Mouse (Mus musculus) activated CD4-positive, CD25-positive, alpha-beta regulatory T cell, adult 4 months (primary cell): Measurements from ENCODE around the gene Gadd45gip1. TPM values are rescaled to one million over a fixed set of nuclear protein-coding genes. Genes with fewer than 3 reads are reported as not detected.
"Not testable (repeated sequence)": the region's sequence is repeated elsewhere in the genome, so short reads cannot be mapped to it uniquely, and the experiment has no call there.

Experiments used
- ATAC-seq: one replicate; pipeline ENCODE4 v1.8.0; 2017
- polyA plus RNA-seq, 2 experiments: library from polyadenylated mRNA; unstranded; fragments of 100-300 nt; shearing (Covaris generic); gene quantifications; one replicate each; pipeline ENCODE4 v1.2.1; 2017

Gadd45gip1 gene
- polyA plus RNA-seq, 2 experiments from 2014 or later = 18.5 to 21.5 TPM

GRCm38 (mm10) chr8:84797256-84797797, 34.0 kb upstream of the Gadd45gip1 start:
- ATAC-seq = no peak

- no peak for ATAC-seq
Measured at GRCm38 (mm10) chr8:84797971-84798370, 33.4 kb upstream of the Gadd45gip1 start.

GRCm38 (mm10) chr8:84798446-84799135, 32.7 kb upstream of the Gadd45gip1 start:
- no peak for ATAC-seq

- ATAC-seq = no peak
Measured at GRCm38 (mm10) chr8:84799136-84799931, 32.0 kb upstream of the Gadd45gip1 start.

GRCm38 (mm10) chr8:84799999-84800831, 31.1 kb upstream of the Gadd45gip1 start, which contains the start of gene Nfix:
TSS of gene Nfix (minus strand) at chr8:84800344.
- ATAC-seq = peak; percentile 14

GRCm38 (mm10) chr8:84806031-84806430, 25.3 kb upstream of the Gadd45gip1 start:
- ATAC-seq = no peak

GRCm38 (mm10) chr8:84809109-84809940, 22.0 kb upstream of the Gadd45gip1 start:
- ATAC-seq = no peak

- ATAC-seq = no peak
Measured at GRCm38 (mm10) chr8:84809941-84810280, 21.4 kb upstream of the Gadd45gip1 start.

GRCm38 (mm10) chr8:84810896-84811295, 20.4 kb upstream of the Gadd45gip1 start:
- peak; percentile 61 for ATAC-seq

- no peak for ATAC-seq
Measured at GRCm38 (mm10) chr8:84811303-84811702, 20.0 kb upstream of the Gadd45gip1 start.

GRCm38 (mm10) chr8:84813059-84813458, 18.3 kb upstream of the Gadd45gip1 start:
- ATAC-seq = peak; percentile 72

- ATAC-seq = no peak
Measured at GRCm38 (mm10) chr8:84813830-84814229, 17.5 kb upstream of the Gadd45gip1 start.

- ATAC-seq = no peak
Measured at GRCm38 (mm10) chr8:84814240-84814554, 17.1 kb upstream of the Gadd45gip1 start.

GRCm38 (mm10) chr8:84814555-84815441, 16.5 kb upstream of the Gadd45gip1 start:
- no peak for ATAC-seq

GRCm38 (mm10) chr8:84815547-84815946, 15.8 kb upstream of the Gadd45gip1 start:
- ATAC-seq = peak; percentile 55

- ATAC-seq = no peak
Measured at GRCm38 (mm10) chr8:84816117-84816516, 15.2 kb upstream of the Gadd45gip1 start.

GRCm38 (mm10) chr8:84822723-84823122, 8.6 kb upstream of the Gadd45gip1 start, which contains the start of gene Dand5:
TSS of gene Dand5 (minus strand) at chr8:84822823.
- no peak for ATAC-seq

GRCm38 (mm10) chr8:84823653-84824052, 7.7 kb upstream of the Gadd45gip1 start:
- peak; percentile 63 for ATAC-seq

- ATAC-seq = peak; percentile 88
Measured at GRCm38 (mm10) chr8:84825636-84826035, 5.7 kb upstream of the Gadd45gip1 start.

GRCm38 (mm10) chr8:84826518-84826917, 4.8 kb upstream of the Gadd45gip1 start:
- not testable (repeated sequence) for ATAC-seq
